Mouse (Mus musculus): ENCODE results near the gene Ubl3. TPM values are rescaled to one million over a fixed set of nuclear protein-coding genes. Genes with fewer than 3 reads are reported as not detected.

Ubl3 gene
- polyA plus RNA-seq (2014; fragmentation: Illumina TruSeq; extraction: RNeasy Lipid Tissue Mini Kit (QIAGEN cat#74804); ENCODE audit: low read depth, low replicate concordance), result 94.5 TPM

GRCm38 (mm10) chr5:148552187-148553071, at the start of gene Ubl3:
Ubl3 (minus strand) TSS chr5:148552789.

Other genes starting within 250 kb of the Ubl3 start
- 22.7 TPM for gene Slc7a1, start 152.9 kb downstream of the Ubl3 start, polyA plus RNA-seq (2014; fragmentation: Illumina TruSeq; extraction: RNeasy Lipid Tissue Mini Kit (QIAGEN cat#74804); ENCODE audit: low read depth, low replicate concordance)

Measured in heart, adult 10 weeks (tissue).